Mouse (Mus musculus) thymus, adult 2 months (tissue): ENCODE results near the gene Slc22a5.

ENCODE experiments used
- CTCF ChIP-seq: fragments of 200-500 bp; IDR thresholded peaks from 2 replicates; pipeline ENCODE4 v1.5.1; 2012; ENCODE audit warnings: mild to moderate bottlenecking, control low read depth, low read length, moderate library complexity, borderline replicate concordance; ENCODE audit not compliant: control insufficient read depth, poor library complexity, insufficient read depth; ENCODE audit errors: extremely low read depth
- POLR2A ChIP-seq: fragments of 200-500 bp; IDR thresholded peaks from 2 replicates; pipeline ENCODE4 v1.6.1; 2012; ENCODE audit warnings: mild to moderate bottlenecking, low read length, control low read depth, moderate library complexity; ENCODE audit not compliant: control insufficient read depth, poor library complexity, insufficient read depth; ENCODE audit errors: extremely low read depth

DNA sequence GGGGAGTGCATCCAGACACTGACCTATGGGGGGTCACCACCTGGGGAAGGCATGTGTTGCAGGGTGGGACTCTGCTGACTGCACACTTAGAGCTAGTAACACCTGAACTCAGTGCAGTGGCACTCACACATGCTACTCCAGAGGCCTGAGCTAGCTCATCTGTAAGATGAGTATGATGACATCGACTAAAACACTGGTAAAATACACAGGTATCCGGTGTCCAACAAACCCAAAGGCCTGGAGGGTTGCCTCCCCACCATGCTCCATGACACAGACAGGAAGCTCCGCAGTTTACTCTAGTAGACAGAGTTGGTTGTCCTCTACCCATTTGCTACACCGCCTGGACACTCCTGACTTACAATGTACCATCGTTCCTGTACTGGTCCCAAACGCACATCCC, 71.9 kb downstream of the Slc22a5 start:
- TF ChIP-seq CTCF (no peak), POLR2A (no peak)
